Mouse (Mus musculus): ENCODE data around the gene Fbxl16. TPM values are rescaled to one million over a fixed set of nuclear protein-coding genes. Genes with fewer than 3 reads are reported as not detected.
A peak's percentile ranks its signal among the peaks of the same experiment; 100 is the strongest.

The Fbxl16 gene
- polyA plus RNA-seq, 1 experiment from 2014 or later: 7.2 TPM

- Histone ChIP-seq H3K9me3 (no peaks in the 10 kb centered on the region), H3K27ac (peak within 1 kb of the TSS; percentile 96), H3K27me3 (ENCODE audit: poor library complexity, severe bottlenecking) (no peaks in the 10 kb centered on the region), H3K4me3 (peak within 1 kb of the TSS; percentile 77), H3K4me1 (peaks cover 91% of the 10 kb centered on the region), H3K36me3 (replicated peaks) (peaks cover 60% of the 10 kb centered on the region)
- no peak for DNase-seq (ENCODE audit: extremely low spot score, low spot score)
- under 1% methylated on average over 24 of the region's 24 CpGs for WGBS
Measured at GRCm38 (mm10) chr17:25833291-25833663, 24.4 kb downstream of the Fbxl16 start, which contains the start of gene Stub1. Gene Stub1 (minus strand): TSS chr17:25833404.

GRCm38 (mm10) chr17:25833961-25834594 lies 25.2 kb downstream of the Fbxl16 start:
- peak overlapping the region; percentile 77 for H3K4me3 ChIP-seq
- peak overlapping the region; percentile 96 for H3K27ac ChIP-seq
- H3K4me1 ChIP-seq: peaks cover 87% of the 10 kb centered on the region
- no peak for DNase-seq (ENCODE audit: extremely low spot score, low spot score)
- 59% methylated on average over 6 of the region's 6 CpGs for WGBS
- no peaks in the 10 kb centered on the region for H3K9me3 ChIP-seq
- H3K36me3 ChIP-seq (replicated peaks): peaks cover 65% of the 10 kb centered on the region
- H3K27me3 ChIP-seq (ENCODE audit: poor library complexity, severe bottlenecking): no peaks in the 10 kb centered on the region

- peak overlapping the region; percentile 96 for H3K27ac ChIP-seq
- 93% methylated on average over 12 of the region's 12 CpGs for WGBS
- H3K4me3 ChIP-seq: peak overlapping the region; percentile 77
- H3K9me3 ChIP-seq: no peaks in the 10 kb centered on the region
- no peak for DNase-seq (ENCODE audit: extremely low spot score, low spot score)
- H3K36me3 ChIP-seq (replicated peaks): peaks cover 68% of the 10 kb centered on the region
- H3K27me3 ChIP-seq (ENCODE audit: poor library complexity, severe bottlenecking): no peaks in the 10 kb centered on the region
- peaks cover 85% of the 10 kb centered on the region for H3K4me1 ChIP-seq
Measured at GRCm38 (mm10) chr17:25834595-25835222, 25.8 kb downstream of the Fbxl16 start.

- WGBS: 96% methylated on average over 7 of the region's 7 CpGs
- Histone ChIP-seq H3K27me3 (ENCODE audit: poor library complexity, severe bottlenecking) (no peaks in the 10 kb centered on the region), H3K9me3 (no peaks in the 10 kb centered on the region), H3K4me1 (peaks cover 79% of the 10 kb centered on the region), H3K36me3 (replicated peaks) (peaks cover 68% of the 10 kb centered on the region), H3K27ac (no peak overlapping the region), H3K4me3 (peak overlapping the region; percentile 77)
- no peak for DNase-seq (ENCODE audit: extremely low spot score, low spot score)
Measured at GRCm38 (mm10) chr17:25835301-25835700, 26.4 kb downstream of the Fbxl16 start.

GRCm38 (mm10) chr17:25835816-25836215 lies 26.9 kb downstream of the Fbxl16 start:
- H3K4me3 ChIP-seq: peak overlapping the region; percentile 53; the same call in 1 of the 2 replicates
- no peaks in the 10 kb centered on the region for H3K27me3 ChIP-seq (ENCODE audit: poor library complexity, severe bottlenecking)
- DNase-seq (ENCODE audit: extremely low spot score, low spot score): no peak
- H3K9me3 ChIP-seq: no peaks in the 10 kb centered on the region
- H3K4me1 ChIP-seq: peaks cover 74% of the 10 kb centered on the region
- 94% methylated on average over 16 of the region's 16 CpGs for WGBS
- H3K27ac ChIP-seq: no peak overlapping the region
- H3K36me3 ChIP-seq (replicated peaks): peaks cover 68% of the 10 kb centered on the region

GRCm38 (mm10) chr17:25836397-25837075 lies 27.7 kb downstream of the Fbxl16 start:
- Histone ChIP-seq H3K27ac (peak overlapping the region; percentile 81), H3K4me3 (peak overlapping the region; percentile 53), H3K36me3 (replicated peaks) (peaks cover 68% of the 10 kb centered on the region), H3K4me1 (peaks cover 67% of the 10 kb centered on the region), H3K9me3 (no peaks in the 10 kb centered on the region), H3K27me3 (ENCODE audit: poor library complexity, severe bottlenecking) (no peaks in the 10 kb centered on the region)
- DNase-seq (ENCODE audit: extremely low spot score, low spot score): no peak
- 24% methylated on average over 23 of the region's 23 CpGs for WGBS

GRCm38 (mm10) chr17:25837076-25837410 lies 28.2 kb downstream of the Fbxl16 start, which contains the start of gene Rhbdl1:
Gene Rhbdl1 (minus strand): TSS chr17:25837295.
- peak; percentile 65 for DNase-seq (ENCODE audit: extremely low spot score, low spot score)
- peak within 1 kb of the TSS; percentile 81 for H3K27ac ChIP-seq
- H3K27me3 ChIP-seq (ENCODE audit: poor library complexity, severe bottlenecking): no peaks in the 10 kb centered on the region
- no peaks in the 10 kb centered on the region for H3K9me3 ChIP-seq
- H3K36me3 ChIP-seq (replicated peaks): peaks cover 68% of the 10 kb centered on the region
- peaks cover 62% of the 10 kb centered on the region for H3K4me1 ChIP-seq
- WGBS: 3% methylated on average over 29 of the region's 29 CpGs
- H3K4me3 ChIP-seq: peak within 1 kb of the TSS; percentile 53

GRCm38 (mm10) chr17:25837533-25837932 lies 28.6 kb downstream of the Fbxl16 start:
- WGBS: 57% methylated on average over 3 of the region's 3 CpGs
- H3K27ac ChIP-seq: 0 out of 2 replicates have a peak overlapping the region, but pooled peaks have one; percentile 81
- no peaks in the 10 kb centered on the region for H3K27me3 ChIP-seq (ENCODE audit: poor library complexity, severe bottlenecking)
- no peak for DNase-seq (ENCODE audit: extremely low spot score, low spot score)
- peak overlapping the region; percentile 53; the same call in 1 of the 2 replicates for H3K4me3 ChIP-seq
- H3K9me3 ChIP-seq: no peaks in the 10 kb centered on the region
- H3K4me1 ChIP-seq: peaks cover 58% of the 10 kb centered on the region
- peaks cover 73% of the 10 kb centered on the region for H3K36me3 ChIP-seq (replicated peaks)

- Histone ChIP-seq H3K4me3 (peak overlapping the region; percentile 1; the same call in 1 of the 2 replicates), H3K27me3 (ENCODE audit: poor library complexity, severe bottlenecking) (no peaks in the 10 kb centered on the region), H3K36me3 (replicated peaks) (peaks cover 80% of the 10 kb centered on the region), H3K27ac (no peak overlapping the region), H3K4me1 (peaks cover 63% of the 10 kb centered on the region), H3K9me3 (no peaks in the 10 kb centered on the region)
- WGBS: 90% methylated on average over 4 of the region's 4 CpGs
- DNase-seq (ENCODE audit: extremely low spot score, low spot score): no peak
Measured at GRCm38 (mm10) chr17:25838904-25839303, 30.0 kb downstream of the Fbxl16 start.

- peaks cover 63% of the 10 kb centered on the region for H3K4me1 ChIP-seq
- 90% methylated on average over 14 of the region's 14 CpGs for WGBS
- H3K27me3 ChIP-seq (ENCODE audit: poor library complexity, severe bottlenecking): no peaks in the 10 kb centered on the region
- H3K9me3 ChIP-seq: no peaks in the 10 kb centered on the region
- peaks cover 76% of the 10 kb centered on the region for H3K36me3 ChIP-seq (replicated peaks)
- peak overlapping the region; percentile 1 for H3K4me3 ChIP-seq
- no peak for DNase-seq (ENCODE audit: extremely low spot score, low spot score)
- 0 out of 2 replicates have a peak overlapping the region, but pooled peaks have one; percentile 4 for H3K27ac ChIP-seq
Measured at GRCm38 (mm10) chr17:25839455-25840235, 30.8 kb downstream of the Fbxl16 start.

GRCm38 (mm10) chr17:25840519-25840918 lies 31.6 kb downstream of the Fbxl16 start:
- peaks cover 75% of the 10 kb centered on the region for H3K36me3 ChIP-seq (replicated peaks)
- 95% methylated on average over 6 of the region's 6 CpGs for WGBS

More at GRCm38 (mm10) chr17:25840519-25840918, 31.6 kb downstream of the Fbxl16 start:
- peaks cover 59% of the 10 kb centered on the region for H3K4me1 ChIP-seq
- no peaks in the 10 kb centered on the region for H3K9me3 ChIP-seq
- H3K27ac ChIP-seq: no peak overlapping the region
- DNase-seq (ENCODE audit: extremely low spot score, low spot score): no peak
- peak overlapping the region; percentile 18; the same call in 1 of the 2 replicates for H3K4me3 ChIP-seq
- no peaks in the 10 kb centered on the region for H3K27me3 ChIP-seq (ENCODE audit: poor library complexity, severe bottlenecking)
